Mouse (Mus musculus) layer of hippocampus, postnatal 36 days (tissue): ENCODE results near the gene Pde12. TPM values are rescaled to one million over a fixed set of nuclear protein-coding genes. Genes with fewer than 3 reads are reported as not detected.

ENCODE experiments used
- DNase-seq, 2 experiments: peaks; one replicate each; pipeline ENCODE4 v3.0.0; 2022
- microRNA-seq, 2 experiments: library from miRNA; unstranded; fragments of <30 nt; microRNA quantifications; one replicate each; pipeline ENCODE4 v1.2.0; 2021
- total RNA-seq, 2 experiments: library from RNA; stranded (reverse); gene quantifications; 2 replicates each; pipeline ENCODE4 v1.2.3; 2021

Gene Pde12
- total RNA-seq, 2 experiments from 2014 or later, result 7.6 to 8.5 TPM

GRCm38 (mm10) chr14:26643006-26643624, 26.6 kb downstream of the Pde12 start:
- no peak for DNase-seq

GRCm38 (mm10) chr14:26639961-26640360, 29.7 kb downstream of the Pde12 start:
- no peak for DNase-seq

DNA sequence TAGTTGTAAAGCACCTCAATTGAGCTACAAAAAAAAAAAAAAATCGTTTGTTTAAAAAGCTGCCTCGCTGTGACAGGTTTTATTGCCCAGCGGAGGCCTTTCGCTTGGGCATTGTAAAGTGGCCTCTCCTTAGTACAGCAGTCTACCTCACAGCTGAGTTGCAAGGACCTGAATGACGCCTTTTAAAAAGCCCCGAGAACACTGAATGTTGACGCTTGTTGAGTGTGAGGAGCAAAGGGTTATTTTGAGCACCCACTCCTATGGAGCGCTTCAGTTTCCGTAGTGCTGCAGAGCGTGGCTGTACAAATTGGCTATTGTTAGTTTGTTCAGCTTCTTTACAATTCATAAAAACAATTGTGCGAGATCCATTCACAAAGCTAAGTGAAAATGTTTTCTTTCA, 30.4 kb downstream of the Pde12 start:
- no peak for DNase-seq

DNA sequence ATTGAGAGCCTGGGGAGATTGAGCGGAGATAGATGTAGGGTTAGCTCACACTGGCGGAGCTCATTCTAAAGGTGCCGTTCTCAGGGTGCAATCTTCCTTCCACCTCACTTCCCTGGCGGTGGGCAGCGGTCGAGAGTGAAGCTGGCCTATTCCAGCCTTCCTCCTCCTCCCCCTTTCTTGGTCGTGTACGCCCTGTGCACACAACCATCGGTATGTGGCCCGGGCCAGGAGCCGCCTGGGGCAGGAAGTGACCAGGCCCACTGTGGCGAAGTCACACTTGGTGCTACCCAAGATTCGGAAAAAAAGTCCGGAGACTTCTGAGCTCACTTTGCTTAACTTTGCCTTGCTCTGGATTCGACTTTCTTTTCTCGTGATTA, 31.0 kb downstream of the Pde12 start:
- peak; percentile 20 to 41 for DNase-seq

DNA sequence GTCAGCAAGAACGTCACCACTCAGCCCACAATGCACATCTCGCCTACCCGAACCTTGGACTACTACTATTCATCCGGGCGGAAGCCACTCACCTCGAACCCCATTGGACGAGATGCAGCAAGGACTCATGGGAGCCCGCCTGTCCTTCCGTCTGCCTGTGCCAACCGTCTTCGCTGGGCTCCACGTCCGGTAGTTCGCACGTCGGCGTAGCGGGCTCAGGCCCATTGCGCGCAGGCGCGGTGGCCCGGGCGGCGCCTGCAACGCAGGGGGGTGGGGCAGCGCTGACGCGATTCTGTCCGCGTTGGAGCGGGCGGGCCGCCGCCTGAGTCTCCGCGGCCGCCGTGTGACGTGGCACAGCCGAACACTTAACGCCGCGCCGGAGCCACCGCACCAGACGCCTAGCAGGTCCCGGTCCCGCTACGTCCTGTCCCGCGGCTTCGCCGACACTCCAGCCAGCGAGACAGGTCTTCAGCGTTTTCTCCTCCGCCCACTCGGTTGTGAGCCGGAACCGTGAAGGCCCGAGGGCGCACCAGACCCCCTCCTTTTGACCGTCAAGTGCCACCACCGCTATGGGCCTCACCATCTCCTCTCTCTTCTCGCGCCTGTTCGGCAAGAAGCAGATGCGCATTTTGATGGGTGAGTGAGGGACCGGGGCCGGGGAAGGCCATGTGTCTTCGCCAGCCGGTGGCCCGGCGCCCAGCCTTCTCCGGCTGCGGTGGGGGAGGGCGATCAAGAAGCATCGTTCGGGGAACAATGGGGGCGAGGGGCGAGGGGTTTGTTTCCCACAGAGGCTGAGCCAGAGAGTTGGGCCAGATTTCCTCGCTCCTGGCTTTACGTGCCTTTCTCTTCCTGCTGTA, 31.6 kb downstream of the Pde12 start, which contains the start of gene Arf4:
TSS of gene Arf4 (plus strand) at position 224 of the 857 bp plus-strand sequence.
- DNase-seq, result peak; percentile 97 to 98

DNA sequence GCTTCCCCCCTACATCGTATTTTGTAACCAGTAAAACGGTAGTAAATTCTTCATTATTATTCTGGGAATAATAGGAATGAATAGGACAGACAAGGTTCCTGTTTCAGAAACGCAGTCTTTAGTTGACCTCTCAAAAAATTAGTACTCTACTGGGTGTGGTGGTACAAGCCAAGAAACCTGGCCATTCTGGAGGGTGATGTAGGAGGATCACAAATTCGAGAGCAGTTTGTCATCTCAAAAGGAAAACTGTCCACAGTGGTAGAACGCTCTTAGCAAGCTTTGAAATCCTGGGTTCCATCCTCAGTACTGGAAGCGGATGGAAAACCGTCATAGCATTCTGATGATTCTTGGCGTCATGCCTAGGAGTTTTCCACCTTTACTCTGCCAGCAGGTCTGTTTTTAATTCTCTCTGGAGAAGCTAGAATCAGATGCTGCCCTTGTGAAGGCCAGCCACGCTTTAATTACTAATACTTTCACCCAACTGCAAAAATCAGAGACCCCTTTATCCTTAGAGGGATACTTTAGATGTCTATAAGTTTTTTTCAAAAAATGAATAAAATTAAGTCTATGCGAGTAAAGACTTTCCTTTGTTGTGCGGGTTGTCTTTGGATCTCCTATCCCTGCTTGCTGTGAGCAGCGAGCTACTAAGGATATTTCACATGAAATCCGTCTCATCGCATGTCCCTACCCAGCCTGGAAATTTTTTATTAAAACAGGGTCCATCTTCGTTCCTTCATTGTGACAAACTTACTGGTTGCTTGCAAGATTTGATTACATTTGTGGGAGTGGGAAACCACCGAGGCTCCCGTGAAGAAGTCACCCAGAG, 32.4 kb downstream of the Pde12 start:
- peak in 1 of 2 experiments; percentile 6 for DNase-seq

DNA sequence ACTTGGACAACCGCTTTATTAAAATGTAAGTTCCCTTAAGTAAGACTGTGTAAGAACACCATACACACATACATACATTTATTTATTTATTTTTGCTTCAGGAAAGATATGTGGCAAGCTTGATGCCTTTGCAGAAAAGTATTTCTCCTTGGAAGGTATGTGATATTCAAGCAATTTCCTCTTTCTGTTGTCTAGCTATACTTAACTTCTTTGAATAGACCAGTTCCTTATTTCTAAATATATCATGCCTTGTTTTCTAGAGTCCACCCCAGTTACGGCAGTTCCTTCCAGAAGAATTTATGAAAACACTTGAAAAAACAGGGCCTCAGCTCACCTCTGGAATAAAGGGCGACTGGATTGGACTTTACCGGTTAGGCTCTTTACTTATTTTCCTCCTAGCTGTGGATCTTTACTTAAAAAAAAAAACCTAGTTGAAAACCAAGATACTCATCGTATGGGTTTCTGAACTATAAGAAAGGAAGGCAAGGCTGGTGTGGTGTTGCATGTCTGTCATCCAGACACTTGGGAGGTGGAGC, 43.0 kb downstream of the Pde12 start:
- no peak for DNase-seq

DNA sequence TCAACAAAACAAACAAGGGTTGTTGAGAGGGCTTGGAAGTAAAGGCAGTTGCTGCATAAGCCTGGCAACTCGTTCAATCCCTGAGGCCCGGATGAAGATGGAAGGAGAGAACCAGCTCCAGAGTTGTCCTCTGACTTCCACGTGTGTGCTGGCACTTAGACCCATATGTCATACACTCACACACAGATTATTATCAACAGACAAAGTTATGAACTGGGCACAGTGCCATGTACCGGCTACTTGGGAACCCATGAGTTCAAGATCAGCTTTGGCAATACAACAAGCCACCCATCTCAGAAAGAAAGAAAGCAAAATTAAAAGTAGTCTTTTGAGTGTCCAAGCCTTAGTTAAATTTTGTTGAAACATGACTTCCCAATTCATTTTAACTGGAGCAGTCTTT, 44.4 kb downstream of the Pde12 start:
- DNase-seq, result no peak

GRCm38 (mm10) chr14:26610689-26611088, 59.0 kb downstream of the Pde12 start:
- no peak for DNase-seq

Small RNA genes within 50 kb of the gene (microRNA-seq; reads per million reads assigned to microRNA genes)
- 0.42 to 1.8 reads per million in 2 experiments for gene Mir7672

Other genes starting within 250 kb of the Pde12 start
- gene Slmap, start 135.0 kb downstream of the Pde12 start, total RNA-seq, result 100 to 1,000 TPM in 1 of 2 experiments, 10 to 100 TPM in 1; 99.2 to 104 TPM
- gene Dennd6a, start 96.0 kb downstream of the Pde12 start, total RNA-seq, result 10 to 100 TPM; 30.6 to 31.2 TPM
- 100 to 1,000 TPM; 125 to 128 TPM for gene Arf4, start 31.8 kb downstream of the Pde12 start, total RNA-seq
- under 1 TPM; 0.20 to 0.30 TPM for gene Dnah12, start 23.4 kb upstream of the Pde12 start, total RNA-seq
- gene Asb14, start 224.7 kb upstream of the Pde12 start, total RNA-seq, result not detected